Mouse (Mus musculus): ENCODE data around the gene Slc24a1. TPM values are rescaled to one million over a fixed set of nuclear protein-coding genes. Genes with fewer than 3 reads are reported as not detected.

The Slc24a1 gene
- total RNA-seq (2023): not detected

DNA sequence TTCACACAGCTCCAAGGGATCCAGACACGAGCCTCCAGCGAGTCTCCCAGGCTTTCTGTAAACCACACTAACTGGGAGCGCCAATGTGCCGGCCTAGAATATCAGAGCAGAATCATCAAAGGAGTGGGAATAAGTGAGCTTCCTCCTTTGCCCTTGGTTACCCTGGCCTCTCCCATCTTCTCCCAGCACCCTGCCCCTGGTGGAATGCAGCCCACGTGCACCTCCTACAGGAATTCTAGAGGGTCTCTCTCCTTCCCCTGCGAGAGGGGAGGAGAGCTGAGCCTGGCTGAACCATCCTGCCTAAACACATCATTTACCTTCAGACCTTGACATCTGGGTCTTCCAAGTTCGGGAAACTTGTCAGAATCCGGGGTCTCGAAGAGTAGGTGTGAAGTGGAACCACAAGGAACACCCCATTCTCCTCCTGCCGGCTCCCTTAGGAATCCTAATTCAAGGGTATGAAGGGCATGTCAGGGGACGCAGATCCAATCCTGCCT is at the start of gene Slc24a1:
Gene Slc24a1 (minus strand): TSS at position 447 of the 497 bp plus-strand sequence.

GRCm38 (mm10) chr9:64960117-64960977 is 8.9 kb upstream of the Slc24a1 start, which contains the start of gene Ints14:
Gene Ints14, plus strand, starts transcription at chr9:64960905.

Other genes with a start within 250 kb of the Slc24a1 start
- gene Rab11a, start 213.8 kb downstream of the Slc24a1 start, total RNA-seq (2023): 87.8 TPM
- 92.1 TPM for gene Dennd4a, start 140.3 kb downstream of the Slc24a1 start, total RNA-seq (2023)
- 36.7 TPM for gene Ints14, start 9.3 kb upstream of the Slc24a1 start, total RNA-seq (2023)
- gene Hacd3, start 70.1 kb upstream of the Slc24a1 start, total RNA-seq (2023): 26.6 TPM
- 66.1 TPM for gene Dpp8, start 80.8 kb upstream of the Slc24a1 start, total RNA-seq (2023)
- 0.09 TPM for gene Igdcc4, start 149.9 kb upstream of the Slc24a1 start, total RNA-seq (2023)
- gene Igdcc3, start 189.6 kb upstream of the Slc24a1 start, total RNA-seq (2023): not detected
- 5.7 TPM for gene Parp16, start 243.7 kb upstream of the Slc24a1 start, total RNA-seq (2023)

All from CD8-positive naive resting alpha-beta T cell, adult 57 days (primary cell).